Mouse (Mus musculus) stomach, embryonic 14.5 days (tissue): ENCODE results near the gene Ankrd11. TPM values are rescaled to one million over a fixed set of nuclear protein-coding genes. Genes with fewer than 3 reads are reported as not detected.

Experiments
- ATAC-seq: fragments of 200-750 bp; cut with Nextera tagmentation; 2 replicates; pipeline ENCODE4 v1.8.0; 2017; ENCODE audit warnings: low read depth, moderate TSS enrichment; ENCODE audit not compliant: insufficient number of reproducible peaks, insufficient read depth, low FRiP score
- H3K27ac ChIP-seq: fragments of 300-500 bp; sonication (generic); 2 replicates; pipeline ENCODE4 v1.5.1; 2014; ENCODE audit warnings: mild to moderate bottlenecking, low read length, moderate library complexity, mixed read lengths
- H3K27me3 ChIP-seq: fragments of 300-500 bp; sonication (generic); 2 replicates; pipeline ENCODE4 v1.6.1; 2014; ENCODE audit warnings: low read length, control low read depth, mixed read lengths; ENCODE audit not compliant: control insufficient read depth, insufficient read depth
- H3K36me3 ChIP-seq: fragments of 300-500 bp; sonication (generic); 2 replicates; pipeline ENCODE4 v1.6.1; 2014; ENCODE audit warnings: mild to moderate bottlenecking, control low read depth, low read length, moderate library complexity, mixed read lengths; ENCODE audit not compliant: control insufficient read depth, insufficient read depth
- H3K4me1 ChIP-seq: fragments of 300-500 bp; sonication (generic); 2 replicates; pipeline ENCODE4 v1.6.1; 2014; ENCODE audit warnings: low read length, control low read depth, mixed read lengths; ENCODE audit not compliant: control insufficient read depth, insufficient read depth
- H3K4me2 ChIP-seq: fragments of 300-500 bp; sonication (generic); replicated peaks from 2 replicates; pipeline ENCODE4 v1.6.1; 2014; ENCODE audit warnings: low read depth, low read length, control low read depth
- H3K4me3 ChIP-seq: fragments of 300-500 bp; sonication (generic); 2 replicates; pipeline ENCODE4 v1.5.1; 2014; ENCODE audit warnings: low read depth, low read length, control low read depth
- H3K9ac ChIP-seq: fragments of 300-500 bp; sonication (generic); replicated peaks from 2 replicates; pipeline ENCODE4 v1.6.1; 2014; ENCODE audit warnings: low read depth, mild to moderate bottlenecking, control low read depth, low read length, moderate library complexity, mixed read lengths
- H3K9me3 ChIP-seq: fragments of 300-500 bp; sonication (generic); 2 replicates; pipeline ENCODE4 v1.6.1; 2016; ENCODE audit warnings: low read depth, low read length, control low read depth; ENCODE audit not compliant: control insufficient read depth
- WGBS: fragments of 180-500 bp; shearing (Covaris S2); extraction: QIAGEN DNeasy Blood & Tissue Kit; methylation state at CpG from one replicate; pipeline ENCODE4 v1.1.7; 2014; 5-methylcytosine and 5-hydroxymethylcytosine counted together
- polyA plus RNA-seq: library from polyadenylated mRNA; unstranded; fragments of >200 nt; fragmentation: Nextera tagmentation; extraction: Ambion mirVana; gene quantifications from 2 replicates; pipeline ENCODE4 v1.2.1, GENCODE M21; 2014

The Ankrd11 gene
- polyA plus RNA-seq, 1 experiment from 2014 or later = 55.5 TPM

DNA sequence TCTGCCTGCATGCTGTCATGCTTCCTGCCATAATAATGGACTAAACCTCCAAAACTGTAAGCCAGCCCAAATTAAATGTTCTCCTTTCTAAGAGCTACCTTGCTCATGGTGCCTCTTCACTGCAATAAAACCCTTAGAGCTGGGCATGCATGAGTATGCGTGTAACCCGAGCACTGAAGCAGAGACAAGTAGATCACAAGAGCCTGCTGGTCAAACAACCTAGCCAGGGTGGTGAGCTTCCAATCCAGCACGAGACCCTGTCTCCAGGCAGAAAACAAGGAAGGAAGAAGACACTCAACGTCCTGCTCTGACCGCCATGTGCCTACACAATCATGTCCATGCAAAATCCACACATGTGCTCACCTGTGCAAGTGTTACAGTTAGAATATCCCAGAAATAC is 50.7 kb downstream of the Ankrd11 start:
- H3K27ac ChIP-seq = no peak overlapping the region
- H3K4me1 ChIP-seq = peaks cover 16% of the 10 kb centered on the region
- 77% methylated on average over 5 of the region's 5 CpGs for WGBS

DNA sequence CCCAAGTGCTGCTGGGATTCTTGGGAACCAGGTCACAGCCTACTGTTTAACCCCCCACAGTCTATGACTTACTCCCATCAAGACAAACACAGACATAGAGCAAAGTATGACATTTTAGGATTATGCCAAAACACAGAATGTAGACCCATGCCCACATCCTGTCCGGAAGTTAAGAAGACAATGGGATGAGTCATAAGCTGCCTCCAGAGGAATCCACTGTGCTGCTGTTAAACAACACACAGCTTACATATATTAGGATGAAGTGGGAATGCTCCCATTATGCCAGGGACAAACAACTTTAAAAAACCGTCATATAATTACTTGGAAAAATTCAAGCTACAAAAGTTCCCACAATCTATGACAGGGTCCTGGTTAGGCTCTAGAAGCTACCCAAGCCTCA is 52.1 kb downstream of the Ankrd11 start:
- Histone ChIP-seq H3K4me2 (no peak overlapping the region), H3K9me3 (no peaks in the 10 kb centered on the region), H3K27ac (no peak overlapping the region), H3K36me3 (no peaks in the 10 kb centered on the region), H3K27me3 (no peaks in the 10 kb centered on the region), H3K9ac (no peak overlapping the region), H3K4me1 (peaks cover 22% of the 10 kb centered on the region), H3K4me3 (no peak overlapping the region)
- WGBS = 82% methylated on average over 2 of the region's 2 CpGs
- no peak for ATAC-seq

More for the DNA sequence above, 50.7 kb downstream of the Ankrd11 start:
- Histone ChIP-seq H3K36me3 (no peaks in the 10 kb centered on the region), H3K9ac (no peak overlapping the region), H3K4me2 (no peak overlapping the region), H3K27me3 (no peaks in the 10 kb centered on the region), H3K4me3 (no peak overlapping the region), H3K9me3 (no peaks in the 10 kb centered on the region)
- ATAC-seq = no peak

DNA sequence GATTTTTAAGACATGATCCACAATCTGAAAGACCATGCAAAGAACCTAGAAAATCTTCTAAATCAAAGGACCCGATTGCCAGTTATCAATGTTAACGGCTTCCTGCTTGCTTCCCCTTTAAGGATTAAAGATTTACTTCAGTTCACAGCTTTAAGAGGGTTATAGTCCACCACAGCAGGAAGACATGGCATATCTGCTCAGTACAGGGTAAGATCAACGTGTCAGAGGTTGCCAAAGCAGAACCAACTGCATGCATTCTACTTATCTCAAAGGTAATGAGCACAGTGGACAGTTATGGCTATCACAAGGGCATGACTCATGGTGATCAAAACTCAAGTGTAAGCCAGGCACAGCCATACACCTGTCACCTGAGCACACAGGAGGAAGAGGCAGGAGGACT is 53.1 kb downstream of the Ankrd11 start:
- no peak overlapping the region for H3K4me2 ChIP-seq
- H3K4me1 ChIP-seq = peaks cover 19% of the 10 kb centered on the region
- H3K27ac ChIP-seq = no peak overlapping the region
- H3K9ac ChIP-seq = no peak overlapping the region
- no peaks in the 10 kb centered on the region for H3K27me3 ChIP-seq
- no peaks in the 10 kb centered on the region for H3K36me3 ChIP-seq
- no peaks in the 10 kb centered on the region for H3K9me3 ChIP-seq
- no peak for ATAC-seq
- no peak overlapping the region for H3K4me3 ChIP-seq
- WGBS = 72% methylated on average over 3 of the region's 3 CpGs

DNA sequence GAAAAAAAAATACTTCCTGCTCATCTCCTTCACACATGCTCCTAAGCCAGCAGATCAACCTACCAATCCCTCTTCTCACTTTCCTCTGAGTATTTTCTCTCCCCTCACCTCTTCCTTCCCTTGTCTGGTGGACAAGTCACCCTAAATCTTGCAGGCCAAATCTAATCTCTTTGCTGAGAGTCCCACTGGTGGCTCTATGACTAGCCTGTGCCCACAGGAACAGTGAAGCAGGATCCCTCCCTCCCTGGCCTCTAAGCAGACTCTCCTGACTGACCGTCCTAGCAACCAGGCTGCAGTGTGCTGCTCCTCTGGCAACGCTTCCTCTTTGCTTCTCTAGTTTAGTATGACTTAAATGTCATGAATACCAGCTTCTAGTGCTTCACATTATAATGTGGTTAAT is 54.8 kb downstream of the Ankrd11 start:
- Histone ChIP-seq H3K27ac (no peak overlapping the region), H3K4me3 (no peak overlapping the region), H3K36me3 (no peaks in the 10 kb centered on the region), H3K4me1 (peaks cover 10% of the 10 kb centered on the region; the same call in 1 of the 2 replicates), H3K27me3 (no peaks in the 10 kb centered on the region), H3K4me2 (no peak overlapping the region), H3K9me3 (no peaks in the 10 kb centered on the region), H3K9ac (no peak overlapping the region)
- ATAC-seq = no peak
- WGBS = 54% methylated on average over 2 of the region's 2 CpGs

- no peak overlapping the region for H3K4me2 ChIP-seq
Observed at GRCm38 (mm10) chr8:122986501-122987184, 55.4 kb downstream of the Ankrd11 start.

DNA sequence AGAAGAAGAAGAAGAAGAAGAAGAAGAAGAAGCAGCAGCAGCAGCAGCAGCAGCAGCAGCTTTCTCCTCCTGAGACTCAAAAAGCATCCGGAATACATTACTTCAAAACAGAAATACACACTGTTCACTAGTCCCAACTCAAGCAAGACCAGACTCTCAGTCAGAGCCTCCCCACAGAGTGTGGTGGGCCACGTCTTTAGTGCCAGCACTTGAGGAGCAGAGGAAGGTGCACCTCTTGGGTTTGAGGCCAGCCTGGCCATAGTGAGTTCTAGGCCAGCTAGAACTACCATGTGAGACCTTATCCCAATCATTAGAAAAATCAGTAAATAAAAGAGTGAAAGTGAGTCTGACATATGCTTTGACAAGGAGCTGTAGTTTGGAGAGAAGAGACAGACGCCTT is 57.9 kb downstream of the Ankrd11 start:
- Histone ChIP-seq H3K27ac (no peak overlapping the region), H3K9ac (no peak overlapping the region), H3K27me3 (no peaks in the 10 kb centered on the region), H3K4me1 (peaks cover 10% of the 10 kb centered on the region; the same call in 1 of the 2 replicates), H3K9me3 (no peaks in the 10 kb centered on the region), H3K4me3 (no peak overlapping the region), H3K36me3 (no peaks in the 10 kb centered on the region), H3K4me2 (no peak overlapping the region)
- 86% methylated on average over 3 of the region's 3 CpGs for WGBS
- ATAC-seq = no peak

More at GRCm38 (mm10) chr8:122986501-122987184, 55.4 kb downstream of the Ankrd11 start:
- Histone ChIP-seq H3K27ac (no peak overlapping the region), H3K36me3 (no peaks in the 10 kb centered on the region), H3K4me1 (peaks cover 10% of the 10 kb centered on the region; the same call in 1 of the 2 replicates), H3K9ac (no peak overlapping the region), H3K9me3 (no peaks in the 10 kb centered on the region), H3K27me3 (no peaks in the 10 kb centered on the region), H3K4me3 (no peak overlapping the region)
- 78% methylated on average over 8 of the region's 8 CpGs for WGBS
- ATAC-seq = no peak

- Histone ChIP-seq H3K27me3 (no peaks in the 10 kb centered on the region), H3K9me3 (no peaks in the 10 kb centered on the region), H3K9ac (no peak overlapping the region), H3K4me1 (peaks cover 10% of the 10 kb centered on the region; the same call in 1 of the 2 replicates), H3K27ac (no peak overlapping the region), H3K36me3 (no peaks in the 10 kb centered on the region), H3K4me3 (no peak overlapping the region), H3K4me2 (no peak overlapping the region)
- ATAC-seq = no peak
- WGBS = 83% methylated on average over 19 of the region's 19 CpGs
Observed at GRCm38 (mm10) chr8:122983178-122983942, 58.7 kb downstream of the Ankrd11 start.

DNA sequence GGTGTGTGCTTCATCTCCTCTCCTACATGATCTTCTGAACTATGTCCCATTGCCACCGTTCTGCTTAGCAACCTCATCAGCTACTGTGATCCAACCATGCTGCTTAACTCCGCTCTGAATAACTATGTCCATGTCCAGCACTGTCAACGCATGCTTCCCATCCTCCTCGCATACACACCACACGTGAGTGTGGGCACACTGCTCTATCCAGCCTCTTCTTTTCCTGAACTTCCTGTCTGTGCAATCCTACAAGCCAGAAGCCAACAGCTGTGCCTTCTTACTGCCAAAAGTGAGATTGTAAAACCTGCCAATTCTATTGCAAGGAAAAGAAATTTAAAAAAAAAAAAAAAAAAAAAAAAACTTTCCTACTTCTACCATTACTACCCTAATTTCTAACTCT is 60.4 kb downstream of the Ankrd11 start:
- no peak overlapping the region for H3K27ac ChIP-seq
- no peak for ATAC-seq

More for the DNA sequence above, 60.4 kb downstream of the Ankrd11 start:
- 80% methylated on average over 5 of the region's 5 CpGs for WGBS
- H3K4me1 ChIP-seq = peaks cover 7% of the 10 kb centered on the region; the same call in 1 of the 2 replicates
- H3K4me3 ChIP-seq = no peak overlapping the region
- no peaks in the 10 kb centered on the region for H3K27me3 ChIP-seq
- H3K9ac ChIP-seq = no peak overlapping the region
- H3K9me3 ChIP-seq = no peaks in the 10 kb centered on the region
- no peak overlapping the region for H3K4me2 ChIP-seq
- H3K36me3 ChIP-seq = no peaks in the 10 kb centered on the region
